Mouse (Mus musculus) lung, postnatal 0 days (tissue): ENCODE measurements around the gene Srm. TPM values are rescaled to one million over a fixed set of nuclear protein-coding genes. Genes with fewer than 3 reads are reported as not detected.

Experiments used
- ATAC-seq: fragments of 200-750 bp; cut with Nextera tagmentation; 2 replicates; pipeline ENCODE4 v1.8.0; 2017; ENCODE audit warnings: moderate library complexity
- DNase-seq: peaks from one replicate; pipeline ENCODE4 v3.0.0-alpha.2; 2016; ENCODE audit warnings: low spot score
- H3K27ac ChIP-seq: fragments of 300-500 bp; sonication (generic); 2 replicates; pipeline ENCODE4 v1.5.1; 2014; ENCODE audit warnings: antibody characterized with exemption, mild to moderate bottlenecking, low read length, mixed read lengths
- H3K27me3 ChIP-seq: fragments of 300-500 bp; sonication (generic); replicated peaks from 2 replicates; pipeline ENCODE4 v1.6.1; 2014; ENCODE audit warnings: low read length, mixed read lengths; ENCODE audit not compliant: insufficient read depth
- H3K36me3 ChIP-seq: fragments of 300-500 bp; sonication (generic); 2 replicates; pipeline ENCODE4 v1.6.1; 2014; ENCODE audit warnings: low read length, mixed read lengths; ENCODE audit not compliant: insufficient read depth
- H3K4me1 ChIP-seq: fragments of 300-500 bp; sonication (generic); 2 replicates; pipeline ENCODE4 v1.6.1; 2014; ENCODE audit warnings: antibody characterized with exemption, low read depth, low read length, mixed read lengths; ENCODE audit not compliant: insufficient read depth
- H3K4me2 ChIP-seq: fragments of 300-500 bp; sonication (generic); replicated peaks from 2 replicates; pipeline ENCODE4 v1.6.1; 2014; ENCODE audit warnings: low read depth, mild to moderate bottlenecking, low read length, moderate library complexity, mixed read lengths
- H3K4me3 ChIP-seq: fragments of 300-500 bp; sonication (generic); 2 replicates; pipeline ENCODE4 v1.5.1; 2014; ENCODE audit warnings: low read depth, low read length
- H3K9ac ChIP-seq: fragments of 300-500 bp; sonication (generic); replicated peaks from 2 replicates; pipeline ENCODE4 v1.6.1; 2014; ENCODE audit warnings: low read depth, mild to moderate bottlenecking
- H3K9me3 ChIP-seq: fragments of 300-500 bp; sonication (generic); 2 replicates; pipeline ENCODE4 v1.6.1; 2016; ENCODE audit warnings: low read length, mixed read lengths
- CTCF ChIP-seq: IDR thresholded peaks from 2 replicates; pipeline ENCODE4 v1.5.1; 2016; ENCODE audit warnings: antibody characterized with exemption, mild to moderate bottlenecking
- EP300 ChIP-seq: IDR thresholded peaks from 2 replicates; pipeline ENCODE4 v1.6.1; 2016; ENCODE audit warnings: antibody characterized with exemption, mild to moderate bottlenecking, control low read depth
- WGBS: fragments of 180-500 bp; shearing (Covaris S2); extraction: QIAGEN DNeasy Blood & Tissue Kit; methylation state at CpG from one replicate; pipeline ENCODE4 v1.1.7; 2014; 5-methylcytosine and 5-hydroxymethylcytosine counted together
- polyA plus RNA-seq: library from polyadenylated mRNA; unstranded; fragments of >200 nt; fragmentation: Nextera tagmentation; extraction: Ambion mirVana; gene quantifications from 2 replicates; pipeline ENCODE4 v1.2.1, GENCODE M21; 2015

Gene Srm
- polyA plus RNA-seq, 1 experiment from 2014 or later: 46.6 TPM

- Histone ChIP-seq H3K4me3 (no peak overlapping the region), H3K27ac (no peak overlapping the region), H3K27me3 (no peaks in the 10 kb centered on the region), H3K9me3 (no peaks in the 10 kb centered on the region), H3K4me1 (no peaks in the 10 kb centered on the region), H3K9ac (no peak overlapping the region), H3K4me2 (no peak overlapping the region), H3K36me3 (peaks cover 71% of the 10 kb centered on the region)
- WGBS: 87% methylated on average over 10 of the region's 10 CpGs
- no peak for DNase-seq
- no peak for TF ChIP-seq CTCF
- no peak for TF ChIP-seq EP300
- ATAC-seq: no peak
Measured at GRCm38 (mm10) chr4:148570138-148570537, 21.2 kb upstream of the Srm start.

GRCm38 (mm10) chr4:148570693-148571295 lies 20.5 kb upstream of the Srm start:
- H3K4me3 ChIP-seq: no peak overlapping the region
- H3K36me3 ChIP-seq: peaks cover 74% of the 10 kb centered on the region
- H3K9me3 ChIP-seq: no peaks in the 10 kb centered on the region
- H3K4me2 ChIP-seq: no peak overlapping the region
- H3K27ac ChIP-seq: no peak overlapping the region
- TF ChIP-seq EP300 (no peak), CTCF (no peak)
- no peak for ATAC-seq
- WGBS: 95% methylated on average over 9 of the region's 9 CpGs
- no peaks in the 10 kb centered on the region for H3K4me1 ChIP-seq
- DNase-seq: no peak
- H3K9ac ChIP-seq: no peak overlapping the region
- no peaks in the 10 kb centered on the region for H3K27me3 ChIP-seq

- peaks cover 77% of the 10 kb centered on the region for H3K36me3 ChIP-seq
- TF ChIP-seq CTCF (no peak), EP300 (no peak)
- WGBS: 86% methylated on average over 7 of the region's 7 CpGs
Measured at GRCm38 (mm10) chr4:148573222-148573621, 18.1 kb upstream of the Srm start.

GRCm38 (mm10) chr4:148580765-148581164 lies 10.5 kb upstream of the Srm start:
- no peaks in the 10 kb centered on the region for H3K9me3 ChIP-seq
- TF ChIP-seq CTCF (no peak), EP300 (no peak)
- H3K4me1 ChIP-seq: no peaks in the 10 kb centered on the region
- no peak for DNase-seq
- no peak overlapping the region for H3K4me2 ChIP-seq
- no peak for ATAC-seq
- H3K36me3 ChIP-seq: peaks cover 38% of the 10 kb centered on the region
- no peaks in the 10 kb centered on the region for H3K27me3 ChIP-seq
- WGBS: 88% methylated on average over 9 of the region's 9 CpGs
- H3K4me3 ChIP-seq: no peak overlapping the region
- H3K27ac ChIP-seq: no peak overlapping the region
- no peak overlapping the region for H3K9ac ChIP-seq

More at GRCm38 (mm10) chr4:148573222-148573621, 18.1 kb upstream of the Srm start:
- no peak for DNase-seq
- Histone ChIP-seq H3K27ac (no peak overlapping the region), H3K4me3 (no peak overlapping the region), H3K9me3 (no peaks in the 10 kb centered on the region), H3K9ac (no peak overlapping the region), H3K27me3 (no peaks in the 10 kb centered on the region), H3K4me1 (no peaks in the 10 kb centered on the region), H3K4me2 (no peak overlapping the region)
- ATAC-seq: no peak

- TF ChIP-seq CTCF (no peak), EP300 (no peak)
- no peak overlapping the region for H3K9ac ChIP-seq
- H3K27ac ChIP-seq: no peak overlapping the region
- WGBS: 69% methylated on average over 5 of the region's 5 CpGs
- H3K4me1 ChIP-seq: no peaks in the 10 kb centered on the region
- H3K4me2 ChIP-seq: no peak overlapping the region
- peaks cover 32% of the 10 kb centered on the region for H3K36me3 ChIP-seq
- no peaks in the 10 kb centered on the region for H3K9me3 ChIP-seq
- ATAC-seq (no peak), DNase-seq (no peak)
- H3K27me3 ChIP-seq: no peaks in the 10 kb centered on the region
- H3K4me3 ChIP-seq: no peak overlapping the region
Measured at GRCm38 (mm10) chr4:148581422-148581821, 9.9 kb upstream of the Srm start.

GRCm38 (mm10) chr4:148583257-148583656 lies 8.0 kb upstream of the Srm start:
- H3K4me2 ChIP-seq: no peak overlapping the region
- H3K9ac ChIP-seq: no peak overlapping the region

GRCm38 (mm10) chr4:148586648-148587047 lies 4.7 kb upstream of the Srm start:
- no peak for DNase-seq
- Histone ChIP-seq H3K4me3 (no peak overlapping the region), H3K36me3 (peaks cover 8% of the 10 kb centered on the region; the same call in 1 of the 2 replicates), H3K9me3 (no peaks in the 10 kb centered on the region), H3K4me2 (no peak overlapping the region), H3K27ac (no peak overlapping the region), H3K4me1 (peaks cover 3% of the 10 kb centered on the region; the same call in 1 of the 2 replicates), H3K9ac (no peak overlapping the region), H3K27me3 (no peaks in the 10 kb centered on the region)
- TF ChIP-seq CTCF (no peak), EP300 (no peak)
- WGBS: 49% methylated on average over 9 of the region's 9 CpGs
- ATAC-seq: no peak

More at GRCm38 (mm10) chr4:148583257-148583656, 8.0 kb upstream of the Srm start:
- H3K4me1 ChIP-seq: no peaks in the 10 kb centered on the region
- no peak for DNase-seq
- ATAC-seq: no peak
- H3K4me3 ChIP-seq: no peak overlapping the region
- WGBS: 40% methylated on average over 4 of the region's 4 CpGs
- no peak overlapping the region for H3K27ac ChIP-seq
- H3K36me3 ChIP-seq: peaks cover 23% of the 10 kb centered on the region; the same call in 1 of the 2 replicates
- H3K9me3 ChIP-seq: no peaks in the 10 kb centered on the region
- no peaks in the 10 kb centered on the region for H3K27me3 ChIP-seq
- TF ChIP-seq EP300 (no peak), CTCF (no peak)
